In the genomic region with DNA sequence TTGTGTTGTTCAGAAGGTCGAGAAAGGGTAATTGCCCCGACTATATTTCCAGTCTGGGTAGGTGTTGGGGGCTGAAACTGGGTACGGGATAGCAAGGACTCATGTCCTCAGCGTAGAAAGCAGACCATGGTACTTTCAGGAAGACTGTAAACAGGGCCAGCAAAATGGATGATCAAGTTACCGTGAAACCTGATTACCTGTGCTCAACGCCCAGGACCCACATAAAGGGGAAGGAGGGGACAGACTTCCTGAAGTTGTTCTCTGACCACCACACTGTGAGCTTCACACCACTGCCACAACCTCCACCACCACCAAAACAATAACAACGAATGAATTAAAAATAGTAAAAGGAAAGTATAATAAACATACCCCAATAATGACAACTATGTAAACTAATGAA, we compare ENCODE assay signal across 11 mouse cellular contexts.
"Had no signal": no experiment of that assay in that cellular context is flagged by ENCODE, and none has a peak within 500 bp of the region (broad histone marks: within the 10 kb centered on the region; RNA-seq: fewer than 3 reads in every experiment).

No protein-coding gene starts in this region.

- H3K9me3 ChIP-seq: limb, embryonic 13.5 days; midbrain, embryonic 12.5 days; neural tube, embryonic 13.5 days; stomach, embryonic 15.5 days had no signal

- H3K27ac ChIP-seq: limb, embryonic 13.5 days; liver, embryonic 14.5 days; midbrain, embryonic 12.5 days; stomach, embryonic 15.5 days had no signal

- H3K36me3 ChIP-seq: limb, embryonic 13.5 days; midbrain, embryonic 12.5 days; neural tube, embryonic 13.5 days; stomach, embryonic 15.5 days had no signal

- H3K4me3 ChIP-seq: limb, embryonic 13.5 days; midbrain, embryonic 12.5 days; neural tube, embryonic 13.5 days; stomach, embryonic 15.5 days had no signal

- DNase-seq: kidney, adult 9 months; kidney, postnatal 36 days; lung, adult 18-20 months; right cerebral cortex, postnatal 4 days; thymus, adult 2 months; thymus, postnatal 25 days had no signal

- H3K4me1 ChIP-seq: stomach, embryonic 15.5 days had no signal

- H3K27me3 ChIP-seq: limb, embryonic 13.5 days; midbrain, embryonic 12.5 days; neural tube, embryonic 13.5 days; stomach, embryonic 15.5 days had no signal

- H3K4me2 ChIP-seq: limb, embryonic 13.5 days; midbrain, embryonic 12.5 days; neural tube, embryonic 13.5 days; stomach, embryonic 15.5 days had no signal

- H3K9ac ChIP-seq: limb, embryonic 13.5 days; liver, embryonic 14.5 days; midbrain, embryonic 12.5 days; neural tube, embryonic 13.5 days; stomach, embryonic 15.5 days had no signal
